Mouse (Mus musculus): Measurements from ENCODE around the gene Spesp1.

Gene Spesp1

DNA sequence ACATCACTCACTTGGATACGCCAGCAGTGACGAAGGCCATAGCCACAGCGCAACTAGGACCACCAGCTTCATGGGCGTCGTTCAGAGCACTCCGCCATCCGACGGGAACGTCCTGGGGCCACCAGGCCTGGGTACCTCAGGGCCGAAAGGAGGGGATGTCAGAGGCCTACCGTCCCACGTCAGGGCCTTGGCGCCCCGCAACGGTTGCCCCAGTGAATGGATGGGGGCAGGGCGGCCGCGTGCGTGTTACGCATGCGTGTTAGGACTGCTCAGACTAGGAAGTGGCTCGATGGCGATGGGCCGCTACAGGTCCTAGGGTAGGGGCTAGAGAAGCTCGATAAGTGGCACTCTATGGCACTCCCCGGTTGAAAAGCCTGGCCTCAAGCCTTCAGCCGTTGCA, at the start of gene Spesp1:
Spesp1 (minus strand) TSS at position 218 of the 400 bp plus-strand sequence.
- no peak for DNase-seq (ENCODE audit: low spot score in 2 of 2)

DNA sequence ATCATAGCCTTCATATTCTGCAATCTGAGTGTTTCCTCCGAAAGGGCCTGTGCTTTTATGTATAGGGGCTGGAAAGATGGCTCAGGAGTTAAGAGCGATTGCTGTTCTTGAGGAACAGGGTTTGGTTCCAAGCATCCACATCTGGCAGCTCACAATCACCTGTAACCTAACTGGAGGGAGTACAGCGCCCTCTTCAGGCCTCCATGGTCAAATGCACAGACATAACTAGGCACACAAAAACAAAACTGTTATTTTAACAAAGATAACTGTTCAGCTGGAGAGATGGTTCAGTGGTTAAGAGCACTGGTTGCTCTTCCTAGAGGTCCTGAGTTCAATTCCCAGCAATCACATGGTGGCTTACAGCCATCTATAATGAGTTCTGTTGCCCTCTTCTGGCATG, 44.0 kb upstream of the Spesp1 start:
- no peak for DNase-seq (ENCODE audit: low spot score in 2 of 2)

DNA sequence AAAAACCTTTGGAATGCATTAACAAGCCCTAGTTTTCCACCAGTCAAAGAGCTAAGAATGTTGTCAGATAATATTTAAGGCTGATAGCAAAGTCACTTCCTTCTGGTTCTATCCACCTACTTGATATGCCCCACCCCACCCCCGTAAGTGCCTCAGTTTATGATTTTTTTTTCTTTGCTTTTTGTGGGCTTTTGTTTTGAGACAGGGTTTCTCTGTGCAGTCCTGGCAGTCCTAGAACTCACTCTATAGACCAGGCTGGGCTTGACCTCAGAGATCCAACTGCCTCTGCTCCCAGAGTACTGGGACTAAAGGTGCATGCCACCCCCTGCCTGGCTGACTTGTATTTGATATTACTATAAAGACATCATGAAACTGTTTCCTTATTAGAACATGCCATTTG, 41.8 kb upstream of the Spesp1 start:
- DNase-seq (ENCODE audit: low spot score in 2 of 2), result no peak

DNA sequence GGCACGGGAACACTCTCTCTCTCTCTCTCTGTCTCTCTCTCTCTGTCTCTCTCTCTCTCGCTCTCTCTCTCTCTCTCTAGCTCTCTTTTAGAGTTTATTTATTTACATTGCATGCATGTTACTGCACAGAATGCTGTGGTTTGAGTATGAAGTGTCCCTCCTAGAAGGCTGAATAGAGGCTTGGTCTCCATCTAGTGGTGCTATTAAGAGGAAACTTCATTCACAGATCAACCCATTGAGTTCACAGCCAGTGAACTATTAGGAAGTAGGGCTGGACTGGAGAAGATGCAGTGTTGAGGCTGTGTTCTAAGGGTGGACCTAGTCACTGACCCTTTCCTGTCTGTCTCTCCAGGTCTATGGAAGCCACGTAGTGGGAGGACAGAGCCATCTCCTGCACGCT, 36.7 kb upstream of the Spesp1 start:
- no peak for DNase-seq (ENCODE audit: low spot score in 2 of 2)

DNA sequence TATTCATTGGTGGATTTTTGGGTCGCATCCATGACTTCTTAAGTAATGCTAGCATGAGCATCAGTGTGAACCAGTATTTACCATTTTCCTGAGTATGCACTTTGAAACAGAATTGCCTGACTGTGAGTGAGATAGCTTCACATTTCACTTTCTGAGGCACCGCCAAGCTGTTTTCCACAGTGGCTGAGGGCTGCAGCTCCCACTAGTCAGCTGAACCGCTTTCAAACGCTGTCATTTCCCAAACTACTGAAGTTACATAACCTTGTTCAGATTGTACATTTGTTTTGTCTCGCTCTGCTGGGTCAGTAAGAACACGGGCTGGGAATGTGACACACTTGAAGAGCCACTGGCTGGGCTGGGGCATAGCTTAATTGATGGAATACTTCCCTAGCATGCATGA, 33.5 kb upstream of the Spesp1 start:
- DNase-seq (ENCODE audit: low spot score in 2 of 2), result no peak

DNA sequence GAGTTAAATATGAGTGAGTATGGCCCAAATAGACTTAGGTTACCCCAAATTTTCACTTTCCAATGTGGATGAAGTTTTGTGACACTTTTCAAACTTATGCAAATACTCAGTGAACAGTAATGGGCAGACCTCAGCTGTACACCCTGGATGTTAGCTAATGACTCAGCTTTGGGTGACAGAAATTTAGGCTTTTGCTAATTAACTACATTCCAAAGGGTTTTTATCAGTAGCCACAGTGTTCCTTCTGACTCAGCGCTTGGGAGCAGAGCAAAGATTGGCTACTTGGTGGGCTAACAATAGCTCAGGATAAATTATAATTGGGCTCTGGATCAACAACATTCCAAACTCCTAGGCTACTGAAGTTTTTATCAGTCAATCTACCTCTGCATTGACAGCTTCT, 14.9 kb upstream of the Spesp1 start:
- no peak for DNase-seq (ENCODE audit: low spot score in 2 of 2)

DNA sequence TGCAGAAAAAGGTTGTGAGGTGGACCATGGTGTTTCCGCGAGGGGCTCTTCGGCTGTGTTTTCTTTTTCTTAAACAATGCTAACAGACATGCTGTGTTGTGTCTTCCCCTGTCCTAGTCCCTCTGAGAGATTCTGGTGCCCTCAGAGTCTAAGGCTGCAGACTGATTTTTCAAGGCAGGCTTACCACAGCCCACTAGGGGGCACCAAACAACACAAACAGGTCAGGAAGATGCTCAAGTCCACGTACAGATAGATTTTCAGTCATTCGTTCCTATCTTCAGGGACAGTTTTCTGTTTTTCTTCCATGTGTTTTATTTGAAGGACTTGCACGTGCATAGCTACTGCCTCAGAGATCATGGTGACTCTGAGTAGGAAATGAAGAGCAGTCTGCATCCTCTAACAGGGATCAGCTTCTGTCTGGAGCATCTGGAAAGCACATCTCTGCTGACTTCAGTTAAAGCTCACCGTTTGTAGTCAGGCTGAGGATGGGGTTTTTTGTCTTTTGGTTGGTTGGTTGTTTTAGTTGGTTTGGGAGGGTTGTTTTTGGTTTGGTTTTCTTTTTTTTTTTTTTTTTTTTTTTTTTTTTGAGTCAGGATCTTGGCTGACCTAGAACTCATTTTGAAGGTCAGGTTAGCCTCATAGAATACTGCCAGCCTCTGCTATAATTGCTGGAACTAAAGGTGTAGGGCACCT, 13.1 kb upstream of the Spesp1 start:
- DNase-seq (ENCODE audit: low spot score in 2 of 2), result peak; percentile 55 to 78

DNA sequence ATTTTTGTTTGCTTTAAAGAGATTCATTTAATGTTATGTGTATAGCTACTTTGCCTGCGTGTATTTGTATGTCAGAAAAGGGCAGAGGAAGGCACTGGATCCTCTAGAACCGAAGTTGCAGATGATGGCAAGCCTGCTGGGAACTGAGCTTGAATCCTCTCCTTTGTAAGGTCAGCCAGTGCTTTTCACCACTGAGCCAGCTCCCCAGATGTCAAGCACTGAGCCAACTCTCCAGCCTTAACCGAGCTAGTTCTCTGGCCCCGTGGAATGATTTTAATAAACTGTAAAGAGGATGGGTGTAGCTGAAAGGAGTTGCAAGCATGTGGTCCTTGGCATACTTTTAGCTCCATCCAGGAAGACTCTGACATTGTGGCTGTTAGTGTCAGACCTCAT, 5.6 kb upstream of the Spesp1 start:
- no peak for DNase-seq (ENCODE audit: low spot score in 2 of 2)

DNA sequence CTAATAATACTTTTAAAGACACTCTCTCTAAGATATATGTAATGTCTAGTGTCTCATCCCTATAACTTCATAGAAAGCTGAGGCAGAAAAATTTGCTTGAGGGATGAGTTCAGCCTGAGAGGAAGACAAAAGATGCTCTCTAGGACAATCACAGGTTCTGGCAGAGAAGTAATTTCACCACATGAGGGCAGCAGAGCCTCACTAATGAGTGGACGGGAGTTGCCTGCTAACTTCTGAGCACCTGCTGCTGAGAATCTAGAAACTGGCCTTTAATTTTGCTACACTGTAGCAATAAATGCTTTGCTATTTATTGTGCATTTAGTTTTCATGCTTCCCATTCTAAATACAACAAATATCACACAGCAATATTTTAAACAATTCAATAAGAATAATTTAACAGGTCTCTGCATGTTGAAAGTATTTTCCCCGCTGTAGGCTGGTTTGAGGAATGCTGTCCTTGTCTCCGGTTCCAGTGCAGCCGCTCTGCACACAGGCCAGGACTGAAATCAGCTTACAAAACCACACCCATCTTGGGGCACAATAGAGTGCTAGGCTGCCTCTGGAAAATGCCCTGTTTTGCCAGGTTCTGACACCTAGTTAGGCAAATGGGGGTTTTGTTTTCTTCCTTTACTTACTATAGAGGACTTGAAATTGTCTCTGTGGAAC, 5.1 kb upstream of the Spesp1 start:
- DNase-seq (ENCODE audit: low spot score in 2 of 2), result peak; percentile 42 to 62

DNA sequence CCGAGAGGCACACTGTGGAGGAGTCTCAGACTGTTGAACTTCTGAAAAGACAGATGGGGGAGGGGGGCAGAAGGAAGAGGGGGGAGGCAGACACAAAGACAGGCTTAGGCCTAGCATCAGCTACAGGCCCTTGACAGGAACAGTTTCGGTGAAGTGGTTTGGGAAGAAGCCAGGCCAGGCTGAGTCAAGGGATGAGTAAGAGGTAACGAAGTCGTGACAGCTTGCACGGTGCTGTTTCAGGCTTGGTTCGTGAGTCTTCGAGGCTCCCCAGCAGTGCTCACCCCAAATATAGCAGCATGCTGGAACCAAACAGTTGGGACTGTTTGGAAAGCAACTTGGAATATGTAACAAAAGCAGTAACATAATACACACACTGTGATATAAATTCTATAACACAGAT, 2.3 kb upstream of the Spesp1 start:
- peak; percentile 52 to 67 for DNase-seq (ENCODE audit: low spot score in 2 of 2)

DNA sequence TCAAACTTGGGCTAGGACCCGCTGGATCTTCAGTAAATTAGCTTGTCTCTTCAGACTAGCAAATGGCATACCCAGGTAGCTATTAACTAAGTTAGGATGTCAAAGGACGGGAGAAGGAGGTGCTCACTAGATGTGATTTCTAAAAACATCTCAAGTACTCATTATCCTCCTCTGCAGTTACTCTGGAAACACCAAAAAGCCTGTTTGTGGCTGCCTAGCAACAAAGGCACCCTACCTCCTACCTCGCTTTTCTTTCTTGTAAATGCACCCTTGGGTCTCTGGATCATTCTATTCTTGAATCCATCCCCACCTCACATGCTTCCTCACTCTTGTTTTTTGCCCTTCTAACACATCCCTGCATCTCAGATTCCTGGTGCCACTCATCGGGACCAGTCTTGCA, 5.1 kb downstream of the Spesp1 start:
- no peak for DNase-seq (ENCODE audit: low spot score in 2 of 2)

DNA sequence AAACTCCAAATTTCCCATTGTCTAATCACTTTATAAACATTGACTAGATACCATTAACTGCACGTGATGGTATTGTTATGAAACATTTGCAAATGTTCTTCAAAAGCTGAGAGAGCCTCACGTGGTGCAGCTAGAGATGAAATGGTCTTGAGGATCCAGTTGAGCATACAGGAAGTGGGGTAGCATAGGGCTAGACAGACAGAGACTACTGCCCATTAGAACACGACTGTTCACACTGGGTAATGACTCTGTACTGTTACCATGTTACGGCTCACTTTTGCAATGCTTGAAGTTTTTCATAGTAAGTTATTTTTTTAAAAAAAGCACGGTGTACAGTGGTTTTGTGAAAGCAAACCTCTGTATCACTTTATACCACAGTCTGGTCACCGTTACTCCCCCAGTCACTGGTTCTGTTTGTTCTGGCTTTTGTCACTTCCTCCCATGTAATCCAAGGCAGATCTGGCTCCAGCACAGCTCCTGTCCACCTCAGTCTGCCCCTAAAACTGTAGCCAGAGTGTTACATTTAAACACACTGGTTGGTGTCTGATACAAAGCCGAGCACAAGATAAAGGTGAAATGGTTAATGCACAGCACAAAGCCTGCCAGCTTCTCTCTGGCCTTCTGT, 11.1 kb downstream of the Spesp1 start:
- DNase-seq (ENCODE audit: low spot score in 2 of 2), result no peak

DNA sequence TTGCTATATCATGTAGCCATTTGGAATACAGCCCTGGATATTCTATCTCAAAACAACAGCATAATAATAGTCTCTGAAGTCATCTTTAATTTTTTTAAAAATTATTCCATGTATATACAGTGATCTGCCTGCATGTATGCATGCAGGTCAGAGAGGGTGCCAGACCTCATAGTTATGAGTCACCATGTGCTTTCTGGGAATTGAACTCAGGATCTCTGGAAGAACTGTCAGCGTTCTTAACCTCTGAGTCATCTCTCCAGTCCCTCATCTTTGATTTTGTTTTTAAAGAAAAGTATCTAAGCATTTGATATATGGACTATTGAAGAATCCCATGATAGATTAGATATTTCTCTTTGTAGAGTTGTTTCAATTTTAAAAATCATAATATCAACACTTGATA, 12.8 kb downstream of the Spesp1 start:
- DNase-seq (ENCODE audit: low spot score in 2 of 2), result no peak

DNA sequence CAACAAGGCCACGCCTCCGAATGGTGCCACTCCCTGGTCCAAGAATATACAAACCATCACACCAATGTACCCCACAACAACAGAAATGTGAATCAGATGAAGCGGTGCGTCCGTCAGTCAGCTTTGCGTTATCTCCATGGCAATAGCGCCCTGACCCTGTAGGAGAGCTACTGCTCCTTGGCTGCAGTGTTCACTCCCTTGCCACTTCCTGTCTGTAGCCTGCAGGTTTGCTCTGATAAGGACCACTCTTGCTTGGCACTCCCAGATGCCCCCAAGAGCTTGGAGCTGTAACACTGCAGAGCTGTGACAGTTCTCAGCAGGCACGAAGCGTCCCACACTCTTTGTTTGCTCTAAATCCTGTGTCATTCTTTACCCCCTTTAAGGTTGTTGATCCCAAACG, 16.7 kb downstream of the Spesp1 start:
- DNase-seq (ENCODE audit: low spot score in 2 of 2), result no peak

DNA sequence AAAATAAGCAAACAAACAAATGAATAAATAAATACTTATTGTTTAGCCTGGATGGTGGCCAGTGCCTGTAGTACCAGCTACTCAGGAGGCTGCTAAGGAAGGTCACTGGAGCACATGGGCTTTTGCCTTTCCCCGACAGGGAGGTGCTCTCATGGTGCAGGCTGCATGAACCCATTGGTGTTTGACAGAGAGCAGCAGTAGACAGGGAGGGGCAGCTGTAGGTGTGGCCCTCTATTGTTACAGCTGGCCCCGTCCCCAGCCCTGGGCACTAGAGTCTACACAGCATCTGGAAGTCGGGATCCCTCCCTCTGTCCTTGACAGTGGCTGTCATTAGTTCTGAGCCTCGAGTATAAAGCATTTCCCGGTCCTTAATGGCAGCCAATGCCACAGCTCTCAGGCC, 18.4 kb downstream of the Spesp1 start:
- no peak for DNase-seq (ENCODE audit: low spot score in 2 of 2)

DNA sequence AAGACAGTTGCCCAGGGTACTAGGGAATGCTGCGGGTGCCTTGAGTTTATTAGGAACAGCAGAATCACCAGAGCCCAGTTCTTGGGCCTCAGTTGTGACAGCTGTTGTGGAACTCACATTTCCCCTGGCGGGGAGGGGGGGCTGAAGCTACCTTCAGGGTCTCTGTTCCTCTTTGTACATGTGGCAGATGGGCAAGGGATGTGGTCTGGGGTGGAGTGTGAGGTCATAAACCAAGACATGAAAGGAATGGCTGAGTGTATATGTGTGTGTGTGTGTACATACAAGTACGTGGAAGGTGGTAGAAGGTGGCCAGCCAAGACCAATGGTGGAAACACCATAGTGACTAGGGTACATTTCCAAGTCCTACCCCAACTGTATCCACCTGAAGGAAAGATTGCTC, 20.6 kb downstream of the Spesp1 start:
- DNase-seq (ENCODE audit: low spot score in 2 of 2), result no peak

DNA sequence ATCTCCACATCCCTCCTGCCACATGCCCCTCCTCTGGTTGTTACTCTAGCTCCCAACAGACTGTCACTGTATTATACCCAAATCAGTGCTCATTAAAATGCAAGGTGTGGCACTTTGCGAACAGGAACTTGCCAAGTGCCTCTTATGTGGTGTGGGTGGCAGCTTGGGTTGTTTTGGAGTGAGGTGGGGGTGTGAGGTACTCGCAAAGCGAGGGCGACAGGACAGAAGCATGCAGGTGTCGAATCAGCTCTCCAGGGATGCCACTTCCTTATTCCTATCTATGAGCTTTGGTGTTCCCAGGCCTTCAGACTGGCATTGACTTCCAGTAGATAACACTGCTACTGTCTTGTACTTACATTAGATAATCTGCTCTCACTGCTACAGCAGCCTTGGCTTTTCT, 21.0 kb downstream of the Spesp1 start:
- no peak for DNase-seq (ENCODE audit: low spot score in 2 of 2)

DNA sequence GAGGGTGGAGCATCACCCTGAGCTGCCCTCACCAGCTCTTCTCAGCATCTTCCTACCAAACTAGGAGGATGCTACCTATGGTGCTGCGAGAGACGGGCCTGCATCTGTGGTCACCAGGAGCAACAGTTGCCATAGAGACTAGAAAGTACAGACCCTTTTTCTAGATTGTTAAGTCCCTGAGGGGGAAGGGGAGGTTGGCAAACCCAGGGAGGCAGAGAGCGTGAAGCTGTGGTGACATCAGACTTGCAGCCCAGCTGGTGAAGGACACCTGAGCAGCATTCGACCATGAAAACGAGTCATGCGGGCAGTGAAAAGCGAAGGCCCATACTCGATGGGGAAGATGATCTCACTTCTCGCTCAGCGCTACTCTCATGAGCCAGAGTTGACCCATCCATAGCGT, 24.0 kb downstream of the Spesp1 start:
- DNase-seq (ENCODE audit: low spot score in 2 of 2), result no peak

DNA sequence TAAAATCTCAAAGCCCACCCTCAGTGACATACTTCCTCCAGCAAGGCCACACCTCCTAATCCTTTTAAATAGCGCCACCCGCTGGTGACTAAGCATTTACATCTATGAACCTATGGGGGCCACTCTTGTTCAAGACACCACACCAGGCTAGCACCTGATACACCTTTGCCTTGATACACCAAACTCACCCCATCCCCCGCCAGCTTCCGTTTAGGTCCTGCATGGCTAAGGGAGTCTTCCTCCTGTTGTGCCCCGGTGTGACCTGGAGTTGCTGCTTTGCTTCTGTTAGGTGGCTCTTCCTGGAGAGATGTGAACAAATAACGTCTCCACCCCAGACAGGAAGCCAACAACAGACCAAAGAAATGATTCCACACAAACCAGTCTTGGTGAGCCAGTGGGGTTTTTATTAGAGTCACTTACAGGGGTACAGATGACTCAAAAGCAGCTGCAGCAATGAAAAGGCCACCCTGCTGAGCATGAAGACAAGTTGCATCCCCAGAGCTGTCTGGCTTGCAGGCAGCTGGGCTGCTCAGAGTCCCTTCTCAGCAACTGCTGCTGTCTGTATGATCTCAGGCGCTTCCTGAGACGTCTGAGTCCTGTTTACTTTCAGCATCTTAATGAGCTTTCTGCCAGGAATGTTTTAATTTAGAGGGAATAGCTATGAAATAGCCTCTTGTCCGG, 26.0 kb downstream of the Spesp1 start:
- DNase-seq (ENCODE audit: low spot score in 2 of 2), result no peak

DNA sequence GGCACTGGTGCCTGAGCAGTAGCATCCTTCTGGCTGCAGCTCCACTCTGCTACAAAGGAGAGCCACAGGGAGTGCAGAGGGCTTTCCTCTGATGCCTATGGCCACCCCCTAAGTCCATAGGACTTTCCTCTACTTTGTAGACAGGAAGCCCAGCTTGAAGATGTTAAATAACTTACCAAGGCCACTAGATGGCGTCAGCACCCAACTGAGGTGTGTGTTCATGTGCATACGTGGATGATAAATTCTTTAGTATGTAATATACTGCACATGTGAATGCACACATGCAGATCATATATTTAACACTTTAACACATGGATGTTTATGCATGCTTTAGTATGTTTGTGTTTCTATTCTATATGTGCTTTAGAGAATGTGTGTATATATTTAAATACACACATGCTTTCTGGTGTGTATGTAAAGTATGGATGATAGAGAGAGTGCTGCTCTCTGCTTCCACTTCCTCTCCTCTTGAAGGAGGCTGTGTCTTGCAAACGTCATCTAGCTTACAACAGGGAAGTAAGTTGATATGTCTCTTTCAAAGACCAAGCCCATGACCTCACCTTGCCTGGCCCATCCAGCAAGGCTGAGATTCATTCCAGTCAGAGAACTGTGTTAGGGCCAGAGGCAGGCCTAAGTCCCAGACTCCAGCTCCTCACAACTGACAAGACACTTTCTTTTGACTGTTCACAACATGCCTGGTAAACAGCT, 28.1 kb downstream of the Spesp1 start:
- DNase-seq (ENCODE audit: low spot score in 2 of 2), result no peak

DNA sequence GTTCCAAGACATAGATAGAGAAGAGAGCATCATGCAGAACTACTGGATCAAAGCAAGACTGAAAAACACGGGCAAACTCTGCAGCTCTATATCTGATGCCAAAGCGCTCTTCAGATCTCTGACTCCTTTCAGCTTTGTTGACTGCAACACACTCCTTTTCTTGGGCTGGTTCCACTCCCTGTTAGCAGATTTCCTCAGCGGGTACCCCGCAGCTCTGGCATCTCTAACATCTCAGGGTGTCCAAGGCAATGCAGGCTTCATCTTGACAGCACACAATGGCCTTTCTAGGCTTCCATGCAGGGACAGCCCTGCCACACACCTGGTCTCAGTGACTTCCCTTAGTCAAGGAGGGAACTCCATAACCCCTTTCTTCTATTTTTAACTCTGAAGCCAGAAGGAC, 31.7 kb downstream of the Spesp1 start:
- no peak for DNase-seq (ENCODE audit: low spot score in 2 of 2)

DNA sequence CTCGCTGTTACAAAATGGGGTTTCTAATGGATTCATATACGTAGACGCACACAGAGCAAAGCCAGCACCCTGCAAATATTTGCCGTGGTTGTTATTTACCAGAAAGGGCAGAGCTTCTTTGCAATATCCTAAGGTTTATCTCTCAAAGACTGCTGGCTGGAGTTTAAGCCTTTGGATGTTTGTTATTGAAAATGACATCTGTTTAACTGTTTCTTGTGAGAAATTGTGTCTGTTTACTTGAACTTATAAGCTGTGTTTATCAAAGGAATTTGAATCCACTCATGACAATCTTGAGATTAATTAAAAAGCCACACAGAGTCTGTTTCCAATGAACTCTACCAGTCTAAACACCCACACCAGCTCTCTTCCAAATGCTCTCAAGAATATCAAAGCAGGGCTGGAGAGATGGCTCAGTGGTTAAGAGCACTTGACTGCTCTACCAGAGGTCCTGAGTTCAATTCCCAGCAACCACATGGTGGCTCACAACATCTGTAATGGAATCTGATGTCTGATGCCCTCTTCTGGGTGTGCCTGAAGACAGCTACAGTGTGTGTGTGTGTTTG, 35.5 kb downstream of the Spesp1 start:
- DNase-seq (ENCODE audit: low spot score in 2 of 2), result no peak

All from frontal cortex, postnatal 14 days (tissue).